Mouse (Mus musculus) intestine, embryonic 14.5 days (tissue): ENCODE data around the gene 4933407L21Rik. TPM values are rescaled to one million over a fixed set of nuclear protein-coding genes. Genes with fewer than 3 reads are reported as not detected.

Experiments used
- ATAC-seq: fragments of 200-750 bp; cut with Nextera tagmentation; replicated peaks from 2 replicates; pipeline ENCODE4 v1.8.0; 2017; ENCODE audit warnings: low read depth, moderate number of reproducible peaks, moderate TSS enrichment, moderate library complexity; ENCODE audit not compliant: low FRiP score, low TSS enrichment
- DNase-seq: peaks from one replicate; pipeline ENCODE4 v3.0.0-alpha.2; 2018; ENCODE audit warnings: low spot score
- H3K27ac ChIP-seq: fragments of 300-500 bp; sonication (generic); 2 replicates; pipeline ENCODE4 v1.5.1; 2014; ENCODE audit warnings: low read depth, mild to moderate bottlenecking, control low read depth
- H3K27me3 ChIP-seq: fragments of 300-500 bp; sonication (generic); replicated peaks from 2 replicates; pipeline ENCODE4 v1.6.1; 2014; ENCODE audit warnings: low read length, control low read depth; ENCODE audit not compliant: control insufficient read depth, insufficient read depth
- H3K36me3 ChIP-seq: fragments of 300-500 bp; sonication (generic); 2 replicates; pipeline ENCODE4 v1.6.1; 2014; ENCODE audit warnings: low read length, control low read depth; ENCODE audit not compliant: control insufficient read depth, insufficient read depth
- H3K4me1 ChIP-seq: fragments of 300-500 bp; sonication (generic); replicated peaks from 2 replicates; pipeline ENCODE4 v1.6.1; 2014; ENCODE audit warnings: low read length, control low read depth, mixed read lengths; ENCODE audit not compliant: control insufficient read depth, insufficient read depth
- H3K4me2 ChIP-seq: fragments of 300-500 bp; sonication (generic); 2 replicates; pipeline ENCODE4 v1.6.1; 2014; ENCODE audit warnings: low read length
- H3K4me3 ChIP-seq: fragments of 300-500 bp; sonication (generic); 2 replicates; pipeline ENCODE4 v1.5.1; 2014; ENCODE audit warnings: low read depth, low read length, control low read depth, mixed read lengths
- H3K9ac ChIP-seq: fragments of 300-500 bp; sonication (generic); 2 replicates; pipeline ENCODE4 v1.6.1; 2014; ENCODE audit warnings: mild to moderate bottlenecking, low read length
- H3K9me3 ChIP-seq: fragments of 300-500 bp; sonication (generic); 2 replicates; pipeline ENCODE4 v1.6.1; 2016; ENCODE audit warnings: low read length, control low read depth; ENCODE audit not compliant: control insufficient read depth
- WGBS: fragments of 180-500 bp; shearing (Covaris S2); extraction: QIAGEN DNeasy Blood & Tissue Kit; methylation state at CpG from one replicate; pipeline ENCODE4 v1.1.7; 2014; 5-methylcytosine and 5-hydroxymethylcytosine counted together
- polyA plus RNA-seq: library from polyadenylated mRNA; unstranded; fragments of >200 nt; fragmentation: Nextera tagmentation; extraction: Ambion mirVana; gene quantifications from 2 replicates; pipeline ENCODE4 v1.2.1, GENCODE M21; 2014

The 4933407L21Rik gene
- polyA plus RNA-seq, 1 experiment from 2014 or later = 0.28 TPM

DNA sequence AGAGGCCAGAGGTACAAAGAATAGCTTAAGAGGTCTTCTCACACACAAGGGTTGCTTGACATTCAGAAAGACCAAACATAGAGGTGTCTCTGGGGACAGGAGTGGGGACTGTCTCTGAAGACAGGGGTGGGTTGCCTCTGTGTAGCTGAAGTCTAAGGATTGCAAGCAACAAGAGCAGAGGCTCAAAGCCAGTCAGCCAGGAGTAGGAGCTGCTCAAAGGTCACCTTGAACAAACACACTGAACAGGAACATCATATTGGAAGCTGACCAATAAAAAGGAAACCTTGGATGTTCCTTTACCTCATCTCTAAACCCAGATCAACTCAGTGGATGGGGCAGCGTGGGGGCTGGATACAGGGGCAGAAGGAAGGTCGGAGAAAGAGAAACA, 31.6 kb downstream of the 4933407L21Rik start:
- no peak for DNase-seq
- H3K9ac ChIP-seq = no peak overlapping the region
- no peak for ATAC-seq
- H3K4me2 ChIP-seq = no peak overlapping the region
- H3K36me3 ChIP-seq = no peaks in the 10 kb centered on the region
- H3K27ac ChIP-seq = no peak overlapping the region
- H3K27me3 ChIP-seq = no peaks in the 10 kb centered on the region
- no peaks in the 10 kb centered on the region for H3K9me3 ChIP-seq
- WGBS = 66% methylated on average over 2 of the region's 2 CpGs
- no peak overlapping the region for H3K4me3 ChIP-seq
- H3K4me1 ChIP-seq = peaks cover 15% of the 10 kb centered on the region; the same call in 1 of the 2 replicates

DNA sequence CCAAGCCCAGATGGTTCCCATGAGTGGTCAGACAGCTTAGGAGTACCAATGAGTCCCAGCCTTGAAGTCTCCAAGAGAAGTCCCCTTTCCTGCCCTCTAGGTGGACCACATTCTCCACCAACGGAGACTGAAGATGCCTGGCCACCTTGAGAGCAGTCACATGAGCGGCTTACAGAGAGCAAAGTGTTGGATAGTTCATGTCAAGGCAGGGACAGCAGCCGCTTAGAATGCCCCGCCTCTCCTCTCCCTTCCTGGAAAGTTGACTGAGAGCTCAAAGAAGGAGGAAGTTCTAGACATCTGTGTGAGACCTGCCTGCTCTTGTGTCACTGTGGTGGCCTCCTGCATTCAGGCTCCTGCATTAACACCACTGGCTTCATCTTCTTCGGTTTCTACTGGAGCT, 32.6 kb downstream of the 4933407L21Rik start, which contains the start of gene Gpr55:
Gene Gpr55 (minus strand): TSS at position 135 of the 400 bp plus-strand sequence.
- H3K27ac ChIP-seq = no peak within 1 kb of the TSS
- H3K9ac ChIP-seq = no peak within 1 kb of the TSS
- H3K36me3 ChIP-seq = no peaks in the 10 kb centered on the region
- ATAC-seq = 0 out of 2 replicates have a peak, but pooled peaks have one; percentile 12
- no peak within 1 kb of the TSS for H3K4me3 ChIP-seq
- no peaks in the 10 kb centered on the region for H3K27me3 ChIP-seq
- H3K9me3 ChIP-seq = no peaks in the 10 kb centered on the region
- H3K4me2 ChIP-seq = no peak within 1 kb of the TSS
- H3K4me1 ChIP-seq = peaks cover 15% of the 10 kb centered on the region; the same call in 1 of the 2 replicates
- WGBS = 72% methylated on average over 5 of the region's 5 CpGs
- DNase-seq = no peak

- Histone ChIP-seq H3K4me1 (peaks cover 15% of the 10 kb centered on the region; the same call in 1 of the 2 replicates), H3K27me3 (no peaks in the 10 kb centered on the region), H3K36me3 (no peaks in the 10 kb centered on the region), H3K4me2 (no peak overlapping the region), H3K27ac (no peak overlapping the region), H3K4me3 (no peak overlapping the region), H3K9ac (no peak overlapping the region), H3K9me3 (no peaks in the 10 kb centered on the region)
- 68% methylated on average over 3 of the region's 3 CpGs for WGBS
- no peak for DNase-seq
- no peak for ATAC-seq
These were observed 33.8 kb downstream of the 4933407L21Rik start for GRCm38 (mm10) chr1:85962081-85962480.

GRCm38 (mm10) chr1:85965856-85966255, 37.6 kb downstream of the 4933407L21Rik start:
- 66% methylated on average over 3 of the region's 3 CpGs for WGBS
- no peaks in the 10 kb centered on the region for H3K36me3 ChIP-seq
- ATAC-seq (no peak), DNase-seq (no peak)
- no peak overlapping the region for H3K27ac ChIP-seq
- no peaks in the 10 kb centered on the region for H3K4me1 ChIP-seq
- no peak overlapping the region for H3K4me3 ChIP-seq
- H3K4me2 ChIP-seq = no peak overlapping the region
- no peaks in the 10 kb centered on the region for H3K27me3 ChIP-seq
- H3K9ac ChIP-seq = no peak overlapping the region
- no peaks in the 10 kb centered on the region for H3K9me3 ChIP-seq

DNA sequence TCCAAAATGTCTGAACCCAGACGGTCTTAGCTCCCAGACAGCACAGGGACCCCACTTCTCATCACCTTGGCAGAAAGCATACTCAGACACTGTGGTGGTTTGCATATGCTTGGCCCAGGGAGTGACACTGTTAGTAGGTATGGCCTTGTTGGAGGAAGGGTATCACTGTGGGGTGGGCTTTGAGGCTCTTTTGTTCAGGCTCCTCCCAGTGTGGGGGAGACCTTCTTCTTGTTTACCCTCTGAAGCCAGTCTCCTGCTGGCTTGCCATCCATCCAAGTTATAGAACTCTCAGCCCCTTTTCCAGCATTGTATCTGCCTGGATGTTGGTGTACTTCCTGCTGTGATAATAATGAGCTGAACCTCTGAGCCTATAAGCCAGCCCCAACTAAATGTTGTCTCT, 40.8 kb downstream of the 4933407L21Rik start:
- Histone ChIP-seq H3K9me3 (no peaks in the 10 kb centered on the region), H3K4me1 (no peaks in the 10 kb centered on the region), H3K9ac (no peak overlapping the region), H3K27ac (no peak overlapping the region), H3K27me3 (no peaks in the 10 kb centered on the region), H3K36me3 (no peaks in the 10 kb centered on the region), H3K4me3 (no peak overlapping the region), H3K4me2 (no peak overlapping the region)
- DNase-seq = no peak
- no peak for ATAC-seq
- 67% methylated on average over 1 of the region's 1 CpGs for WGBS

DNA sequence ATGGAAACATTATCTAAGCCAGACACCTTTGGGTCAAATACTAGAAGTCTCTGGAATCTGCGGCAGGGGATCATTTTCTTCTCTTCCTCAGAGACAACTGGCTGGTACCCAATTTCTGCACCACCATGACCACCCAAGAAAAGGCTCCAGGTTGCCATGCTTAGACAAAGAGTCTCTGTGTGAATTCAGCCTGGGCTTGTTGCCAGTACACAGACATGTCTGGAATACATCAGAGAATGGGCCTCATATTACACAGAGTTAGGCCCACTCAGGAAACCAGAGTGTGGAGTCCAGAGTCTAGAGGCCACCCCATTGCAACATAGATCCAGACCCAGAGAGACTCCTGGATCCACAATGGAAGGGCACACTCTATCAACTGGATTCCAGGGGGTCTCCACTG, 41.2 kb downstream of the 4933407L21Rik start:
- no peak overlapping the region for H3K4me2 ChIP-seq
- no peaks in the 10 kb centered on the region for H3K9me3 ChIP-seq
- no peak overlapping the region for H3K9ac ChIP-seq
- no peak overlapping the region for H3K27ac ChIP-seq
- no peaks in the 10 kb centered on the region for H3K36me3 ChIP-seq
- ATAC-seq (no peak), DNase-seq (no peak)
- no peak overlapping the region for H3K4me3 ChIP-seq
- no peaks in the 10 kb centered on the region for H3K4me1 ChIP-seq
- 57% methylated on average over 1 of the region's 1 CpGs for WGBS
- no peaks in the 10 kb centered on the region for H3K27me3 ChIP-seq

DNA sequence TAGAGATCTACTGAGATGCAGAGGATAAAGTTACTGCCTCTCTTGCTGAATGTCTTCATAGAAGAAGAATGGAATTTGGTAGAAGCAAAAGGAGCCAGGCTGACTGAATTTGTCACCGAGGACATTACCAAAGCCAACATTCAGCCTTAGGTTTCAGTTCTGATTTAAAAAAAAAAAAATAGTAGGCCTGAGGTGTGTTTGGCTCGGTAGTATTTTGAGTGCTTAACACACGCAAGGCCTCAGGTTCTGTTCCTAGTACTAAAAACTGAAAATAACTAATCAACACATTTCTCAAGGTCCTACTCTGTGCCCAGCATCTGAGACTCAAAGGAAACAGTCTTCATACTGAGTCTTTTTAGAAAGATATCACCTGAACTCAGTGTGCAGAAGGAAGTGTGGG, 42.8 kb downstream of the 4933407L21Rik start:
- no peak for DNase-seq
- H3K27ac ChIP-seq = no peak overlapping the region
- H3K9me3 ChIP-seq = no peaks in the 10 kb centered on the region
- H3K4me1 ChIP-seq = no peaks in the 10 kb centered on the region
- no peak for ATAC-seq
- H3K4me3 ChIP-seq = no peak overlapping the region
- 94% methylated on average over 3 of the region's 3 CpGs for WGBS
- H3K27me3 ChIP-seq = no peaks in the 10 kb centered on the region
- H3K4me2 ChIP-seq = no peak overlapping the region
- H3K36me3 ChIP-seq = no peaks in the 10 kb centered on the region
- H3K9ac ChIP-seq = no peak overlapping the region

DNA sequence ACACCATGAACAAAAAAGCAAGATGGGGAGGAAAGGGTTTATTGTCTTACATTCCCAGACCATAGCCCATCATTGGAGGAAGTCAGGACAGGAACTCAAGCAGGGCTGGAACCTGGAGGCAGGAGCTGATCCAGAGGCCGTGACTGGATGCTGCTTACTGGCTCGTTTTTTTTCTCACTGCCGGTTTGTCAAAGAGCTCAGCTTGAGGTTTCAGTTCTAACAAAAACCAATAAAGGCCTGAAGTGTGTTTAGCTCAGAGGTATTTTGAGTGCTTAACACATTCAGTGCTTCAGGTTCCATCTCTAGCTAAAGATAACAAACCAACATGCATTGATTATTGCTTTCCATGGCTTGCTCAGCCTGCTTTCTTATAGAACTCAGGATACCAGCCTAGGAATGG, 44.1 kb downstream of the 4933407L21Rik start:
- Histone ChIP-seq H3K27me3 (no peaks in the 10 kb centered on the region), H3K4me1 (no peaks in the 10 kb centered on the region), H3K27ac (no peak overlapping the region), H3K9me3 (no peaks in the 10 kb centered on the region), H3K36me3 (no peaks in the 10 kb centered on the region), H3K9ac (no peak overlapping the region), H3K4me2 (no peak overlapping the region), H3K4me3 (no peak overlapping the region)
- WGBS = 59% methylated on average over 3 of the region's 3 CpGs
- ATAC-seq (no peak), DNase-seq (no peak)

DNA sequence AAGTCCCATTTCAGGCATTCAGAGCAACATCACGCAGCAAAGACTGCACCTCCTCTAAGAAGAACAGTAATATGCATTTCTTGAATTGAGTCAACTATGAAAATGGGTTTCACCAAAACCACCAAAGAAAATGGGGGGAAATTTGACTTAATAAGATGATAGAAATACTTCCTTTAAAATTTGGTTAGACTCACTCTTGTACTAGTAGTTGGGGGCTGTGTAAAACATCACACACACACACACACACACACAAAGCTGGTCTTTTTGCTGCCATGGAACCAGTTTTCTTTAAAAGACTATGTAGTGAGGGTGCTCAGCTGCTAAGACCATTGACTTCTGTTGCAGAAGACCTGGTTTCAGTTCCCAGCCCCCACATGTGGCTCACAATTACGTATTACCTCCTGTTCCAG, 45.2 kb downstream of the 4933407L21Rik start:
- Histone ChIP-seq H3K9ac (no peak overlapping the region), H3K4me1 (no peaks in the 10 kb centered on the region), H3K36me3 (no peaks in the 10 kb centered on the region), H3K4me2 (no peak overlapping the region), H3K4me3 (no peak overlapping the region), H3K27ac (no peak overlapping the region), H3K27me3 (no peaks in the 10 kb centered on the region), H3K9me3 (no peaks in the 10 kb centered on the region)
- ATAC-seq (no peak), DNase-seq (no peak)
- 81% methylated on average over 2 of the region's 2 CpGs for WGBS
